In the genomic region with DNA sequence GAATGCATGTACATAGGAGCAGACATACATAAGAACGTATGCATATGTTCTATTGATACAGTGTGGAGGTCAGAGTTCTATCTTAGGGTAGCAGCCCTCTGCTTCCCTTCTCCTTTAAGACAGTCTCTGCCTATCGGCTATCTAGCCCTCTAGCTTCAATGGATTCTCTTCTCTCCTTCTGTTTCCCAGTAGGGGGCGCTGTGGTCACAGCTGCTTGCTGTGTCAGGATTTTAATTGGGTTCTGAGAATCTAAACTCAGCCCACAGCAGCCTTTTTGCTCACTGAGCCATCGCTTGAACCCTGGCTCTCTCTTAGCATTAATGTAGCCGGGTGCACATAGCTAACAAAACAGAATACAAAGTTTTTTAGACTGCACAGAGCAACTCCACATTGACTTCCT, we compare ENCODE assay signal across 10 mouse cellular contexts.
DNase-seq lines count a peak whose midpoint lies in the region; ATAC-seq and TF ChIP-seq lines count a peak whose summit lies in the region.
"Had no signal": no experiment of that assay in that cellular context is flagged by ENCODE, and none has a peak within 500 bp of the region (broad histone marks: within the 10 kb centered on the region; RNA-seq: fewer than 3 reads in every experiment).

No protein-coding gene starts in this region.

- H3K79me2 ChIP-seq in CH12.LX (replicated peaks; ENCODE audit: control insufficient read depth, extremely low read depth, insufficient read depth, poor library complexity, severe bottlenecking): no peaks in the 10 kb centered on the region

- no peak overlapping the region for H3K27ac ChIP-seq in hindbrain, embryonic 11.5 days (ENCODE audit: low read depth, low read length)
- H3K27ac ChIP-seq in hindbrain, embryonic 12.5 days: no peak overlapping the region
- no peak overlapping the region for H3K27ac ChIP-seq in CH12.LX (ENCODE audit: insufficient read depth, low read depth)
- H3K27ac ChIP-seq: embryonic facial prominence, embryonic 15.5 days; limb, embryonic 15.5 days had no signal

- dilution Hi-C loops in CH12.LX (cut with MboI; ENCODE audit: extremely low pct_ligation_motif_present, extremely low pct_unique_long_range_greater_than_20kb, low sequenced_read_pairs): no loop called here

- no peak overlapping the region for H3K9ac ChIP-seq in hindbrain, embryonic 11.5 days (ENCODE audit: low read depth, low read length)
- no peak overlapping the region for H3K9ac ChIP-seq in hindbrain, embryonic 12.5 days
- no peak overlapping the region for H3K9ac ChIP-seq in CH12.LX (ENCODE audit: insufficient read depth, low read depth)
- H3K9ac ChIP-seq: embryonic facial prominence, embryonic 15.5 days; limb, embryonic 15.5 days had no signal

- 58% methylated on average over 5 of the region's 5 CpGs for WGBS in hindbrain, embryonic 11.5 days
- 58% methylated on average over 5 of the region's 5 CpGs for WGBS in hindbrain, embryonic 12.5 days

- in situ Hi-C loops in CH12.LX (cut with MboI; ENCODE audit: low pct_ligation_motif_present, low pct_unique_long_range_greater_than_20kb, low sequenced_read_pairs): loop anchor here (10.0 kb wide), 1 partner anchor 59 kb away; no protein-coding TSS in a partner anchor

- no peak for TF ChIP-seq EP300 in CH12.LX (IDR thresholded peaks at IDR 0.05; ENCODE audit: low read length)

- H3K4me1 ChIP-seq in hindbrain, embryonic 11.5 days (replicated peaks; ENCODE audit: control insufficient read depth, insufficient read depth, low read length): no peaks in the 10 kb centered on the region
- H3K4me1 ChIP-seq in hindbrain, embryonic 12.5 days: 0 out of 2 replicates have a peak, but pooled peaks cover 3% of the 10 kb centered on the region
- peaks cover 0 to 12% of the 10 kb centered on the region in 2 experiments; a peak in 2 of 4 replicates for H3K4me1 ChIP-seq in CH12.LX (ENCODE audit: control insufficient read depth in 1 of 2, insufficient read depth in 2 of 2)
- H3K4me1 ChIP-seq: embryonic facial prominence, embryonic 15.5 days had no signal

- H3K4me2 ChIP-seq in hindbrain, embryonic 11.5 days (replicated peaks; ENCODE audit: low read depth, low read length): no peak overlapping the region
- no peak overlapping the region for H3K4me2 ChIP-seq in hindbrain, embryonic 12.5 days (replicated peaks)
- H3K4me2 ChIP-seq in CH12.LX (ENCODE audit: insufficient read depth, low read depth, poor library complexity, severe bottlenecking): no peak overlapping the region
- H3K4me2 ChIP-seq: embryonic facial prominence, embryonic 15.5 days; limb, embryonic 15.5 days had no signal

- peak; percentile 72 to 77 for TF ChIP-seq CTCF in CH12.LX (conservative IDR thresholded peaks at IDR 0.05 in 1 of 2, IDR thresholded peaks at IDR 0.05 in 1 of 2; ENCODE audit: low read depth in 2 of 2, low read length in 2 of 2)

- no peaks in the 10 kb centered on the region for H3K27me3 ChIP-seq in hindbrain, embryonic 11.5 days (ENCODE audit: control insufficient read depth, insufficient read depth, low read length)
- no peaks in the 10 kb centered on the region for H3K27me3 ChIP-seq in hindbrain, embryonic 12.5 days
- H3K27me3 ChIP-seq in CH12.LX (replicated peaks): no peaks in the 10 kb centered on the region
- H3K27me3 ChIP-seq: embryonic facial prominence, embryonic 15.5 days; limb, embryonic 15.5 days had no signal

- no peak overlapping the region for H3K4me3 ChIP-seq in hindbrain, embryonic 11.5 days (ENCODE audit: low read depth, low read length)
- H3K4me3 ChIP-seq in hindbrain, embryonic 12.5 days: no peak overlapping the region
- H3K4me3 ChIP-seq in CH12.LX (replicated peaks in 1 of 3; ENCODE audit: low read depth in 2 of 3, low read length in 2 of 3, poor library complexity in 1 of 3): no peak overlapping the region
- H3K4me3 ChIP-seq: embryonic facial prominence, embryonic 15.5 days; limb, embryonic 15.5 days had no signal

- TF ChIP-seq POLR2A in CH12.LX (IDR thresholded peaks at IDR 0.05; ENCODE audit: low read depth, low read length): no peak

- H3K9me3 ChIP-seq in hindbrain, embryonic 11.5 days (ENCODE audit: control insufficient read depth, low read length): no peaks in the 10 kb centered on the region
- no peaks in the 10 kb centered on the region for H3K9me3 ChIP-seq in hindbrain, embryonic 12.5 days (replicated peaks)
- no peaks in the 10 kb centered on the region for H3K9me3 ChIP-seq in CH12.LX (replicated peaks; ENCODE audit: low read length)
- H3K9me3 ChIP-seq: embryonic facial prominence, embryonic 15.5 days; limb, embryonic 15.5 days had no signal

- TF ChIP-seq RAD21 in CH12.LX (IDR thresholded peaks at IDR 0.05; ENCODE audit: low read depth, low read length): peak; percentile 55

- H3K36me3 ChIP-seq in hindbrain, embryonic 11.5 days (ENCODE audit: control insufficient read depth, insufficient read depth, low read length): no peaks in the 10 kb centered on the region
- H3K36me3 ChIP-seq in hindbrain, embryonic 12.5 days: no peaks in the 10 kb centered on the region
- H3K36me3 ChIP-seq in CH12.LX (replicated peaks in 1 of 2; ENCODE audit: control insufficient read depth in 1 of 2, insufficient read depth in 1 of 2, low read length in 1 of 2): no peaks in the 10 kb centered on the region
- H3K36me3 ChIP-seq: embryonic facial prominence, embryonic 15.5 days; limb, embryonic 15.5 days had no signal

- no peak for ATAC-seq in hindbrain, embryonic 11.5 days (ENCODE audit: low FRiP score)
- ATAC-seq in hindbrain, embryonic 12.5 days (ENCODE audit: low FRiP score): no peak

- peak; percentile 62 for DNase-seq in hindbrain, embryonic 11.5 days (ENCODE audit: low spot score)
- DNase-seq in CH12.LX (ENCODE audit: extremely low read depth) (peak; percentile 65), R1 (ENCODE audit: low read depth, low spot score) (peak; percentile 84)
- peak; percentile 42 for DNase-seq in hindlimb bud, embryonic 11.5 days (ENCODE audit: extremely low spot score, low read depth, low spot score)
- peak; percentile 8 to 51 for DNase-seq in spleen, postnatal 10 days (ENCODE audit: low spot score in 2 of 2)
- DNase-seq in yolk sac, embryonic 10.5 days (ENCODE audit: low spot score): no peak
- no peak for DNase-seq in right cerebral cortex, adult 2 months (ENCODE audit: low spot score in 2 of 2)

TF ChIP-seq in CH12.LX, 34 proteins besides CTCF, POLR2A, EP300 and RAD21:
- TF ChIP-seq MAFK (IDR thresholded peaks at IDR 0.05; ENCODE audit: insufficient replicate concordance, low read length): peak; percentile 40; the same call in 1 of the 2 replicates
- TF ChIP-seq SMC3 (IDR thresholded peaks at IDR 0.05; ENCODE audit: low read depth, low read length): peak; percentile 57
- no peak for TF ChIP-seq ZMIZ1 (IDR thresholded peaks at IDR 0.05; ENCODE audit: low read depth, low read length)
- no peak for TF ChIP-seq MAZ (IDR thresholded peaks at IDR 0.05; ENCODE audit: low read depth, low read length)
TF ChIP-seq in CH12.LX: peak in this region for 2.

Comparison
In these comparisons a context has a peak if more than half of its experiments do, and no peak if none do; other contexts are left out.
1. DNase-seq: peak in hindbrain, embryonic 11.5 days (single experiment), CH12.LX (single experiment), R1 (single experiment), hindlimb bud, embryonic 11.5 days (single experiment) and spleen, postnatal 10 days (2 of 2); none in yolk sac, embryonic 10.5 days (single experiment) and right cerebral cortex, adult 2 months (0 of 2).